8 mouse cellular contexts compared by ENCODE assay signal in the genomic region with DNA sequence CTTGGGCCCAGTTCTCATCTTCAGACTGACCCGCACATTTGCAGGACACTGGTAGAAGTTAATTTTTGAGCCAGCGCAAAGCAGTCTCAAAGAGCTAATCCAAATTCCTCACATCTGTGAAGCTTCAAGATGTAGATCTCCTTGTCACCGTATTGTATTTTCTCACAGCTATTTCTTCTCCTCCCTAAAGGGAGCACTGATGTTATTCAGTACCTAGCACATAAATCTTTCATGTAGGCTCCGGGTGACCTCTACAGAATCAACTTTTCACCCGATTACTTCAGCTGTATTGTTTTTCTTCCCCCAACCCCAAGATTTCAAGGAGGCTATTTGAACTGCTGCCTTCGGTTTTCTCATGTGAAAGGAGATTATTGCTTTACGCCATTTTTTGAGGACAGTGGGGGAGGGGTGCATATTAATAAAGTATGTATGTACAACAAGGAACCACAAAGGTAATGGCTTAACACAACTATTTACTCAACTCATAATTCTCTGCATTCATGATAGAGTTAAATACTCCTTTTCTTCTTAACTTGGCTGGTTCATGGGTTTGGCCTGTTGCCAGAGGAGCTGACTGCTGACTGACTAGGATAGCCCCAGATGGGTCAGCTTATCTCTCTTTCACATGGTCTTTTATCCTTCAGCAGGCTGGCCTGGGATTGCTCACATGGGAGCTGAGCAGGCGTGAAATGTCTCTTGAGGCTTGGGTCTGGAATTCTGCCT.
A peak's percentile ranks its signal among the peaks of the same experiment; 100 is the strongest.
DNase-seq lines count a peak whose midpoint lies in the region; ATAC-seq and TF ChIP-seq lines count a peak whose summit lies in the region.

No protein-coding gene starts in this region.

- ATAC-seq in neural tube, embryonic 13.5 days (ENCODE audit: low read depth) = peak; percentile 78

- H3K36me3 ChIP-seq in MEL (ENCODE audit: control insufficient read depth in 1 of 2, insufficient read depth in 2 of 2, low read length in 2 of 2) = no peaks in the 10 kb centered on the region
- no peaks in the 10 kb centered on the region for H3K36me3 ChIP-seq in neural tube, embryonic 13.5 days

- no peak for TF ChIP-seq POLR2A in MEL (IDR thresholded peaks at IDR 0.05; ENCODE audit: control insufficient read depth in 1 of 2, insufficient read depth in 1 of 2, low read depth in 1 of 2, low read length in 2 of 2, poor library complexity in 1 of 2)

- H3K4me1 ChIP-seq in MEL (ENCODE audit: control insufficient read depth in 1 of 2, insufficient read depth in 2 of 2, low read length in 2 of 2) = no peaks in the 10 kb centered on the region
- peaks cover 12% of the 10 kb centered on the region for H3K4me1 ChIP-seq in neural tube, embryonic 13.5 days (replicated peaks)

- no peak for TF ChIP-seq RAD21 in MEL (IDR thresholded peaks at IDR 0.05; ENCODE audit: low read depth, low read length)

- no peak for TF ChIP-seq EP300 in MEL (IDR thresholded peaks at IDR 0.05; ENCODE audit: low read depth in 1 of 2, low read length in 2 of 2)

- no peak overlapping the region for H3K4me3 ChIP-seq in MEL (ENCODE audit: control insufficient read depth in 1 of 2, insufficient read depth in 1 of 2, low read depth in 2 of 2, low read length in 2 of 2)
- H3K4me3 ChIP-seq in neural tube, embryonic 13.5 days = no peak overlapping the region

- H3K9ac ChIP-seq in MEL (ENCODE audit: control insufficient read depth, low read depth, low read length, poor library complexity, severe bottlenecking) = no peak overlapping the region
- H3K9ac ChIP-seq in neural tube, embryonic 13.5 days = no peak overlapping the region

- peak; percentile 12 for DNase-seq in cerebellum, adult 11-12 months
- no peak for DNase-seq in cerebellum, adult 8-10 months
- peak; percentile 11 for DNase-seq in MEL (ENCODE audit: low read depth, low spot score)
- DNase-seq in embryo, embryonic 10.5 days (ENCODE audit: low spot score) = peak; percentile 61
- peak; percentile 67 for DNase-seq in heart, postnatal 4 days
- DNase-seq in layer of hippocampus, adult 9-10 months (ENCODE audit: low spot score) = no peak
- no peak for DNase-seq in left cerebral cortex, postnatal 25 days (ENCODE audit: low spot score in 2 of 2)

- H3K79me2 ChIP-seq in MEL (ENCODE audit: control insufficient read depth, insufficient read depth, low read length, poor library complexity) = no peaks in the 10 kb centered on the region

- intact Hi-C loops in left cerebral cortex, postnatal 25 days (cut with DNase I) = no loop called here

- no peaks in the 10 kb centered on the region for H3K9me3 ChIP-seq in MEL (replicated peaks; ENCODE audit: insufficient read depth, low read length)
- H3K9me3 ChIP-seq in neural tube, embryonic 13.5 days = no peaks in the 10 kb centered on the region

- no peaks in the 10 kb centered on the region for H3K27me3 ChIP-seq in MEL (ENCODE audit: control insufficient read depth in 1 of 2, insufficient read depth in 2 of 2, low read length in 2 of 2)
- no peaks in the 10 kb centered on the region for H3K27me3 ChIP-seq in neural tube, embryonic 13.5 days

- no peak overlapping the region for H3K27ac ChIP-seq in MEL (ENCODE audit: control insufficient read depth, low read depth, low read length)
- no peak overlapping the region for H3K27ac ChIP-seq in neural tube, embryonic 13.5 days (replicated peaks)

- WGBS in neural tube, embryonic 13.5 days = 6% methylated on average over 8 of the region's 8 CpGs

- TF ChIP-seq CTCF in MEL (IDR thresholded peaks at IDR 0.05 in 2 of 3, conservative IDR thresholded peaks at IDR 0.05 in 1 of 3; ENCODE audit: control insufficient read depth in 1 of 3, insufficient read depth in 1 of 3, low read depth in 2 of 3, low read length in 3 of 3, poor library complexity in 1 of 3, severe bottlenecking in 1 of 3) = no peak

- no peak overlapping the region for H3K4me2 ChIP-seq in neural tube, embryonic 13.5 days

TF ChIP-seq in MEL, 35 proteins besides CTCF, POLR2A, EP300 and RAD21:
- no peak for TF ChIP-seq ELF1 (IDR thresholded peaks at IDR 0.05; ENCODE audit: low read depth, low read length)
- TF ChIP-seq MEF2A (IDR thresholded peaks at IDR 0.05; ENCODE audit: extremely low read depth, insufficient replicate concordance, low read depth, low read length, poor library complexity, severe bottlenecking) = no peak
- TF ChIP-seq CHD2 (IDR thresholded peaks at IDR 0.05; ENCODE audit: low read length) = no peak
- TF ChIP-seq NELFE (IDR thresholded peaks at IDR 0.05; ENCODE audit: low read depth, low read length) = no peak
- no peak for TF ChIP-seq SMC3 (IDR thresholded peaks at IDR 0.05; ENCODE audit: low read depth, low read length)
- TF ChIP-seq MYB (IDR thresholded peaks at IDR 0.05; ENCODE audit: low read depth, low read length) = no peak
- no peak for TF ChIP-seq MXI1 (IDR thresholded peaks at IDR 0.05; ENCODE audit: low read depth, low read length)
- no peak for TF ChIP-seq HCFC1 (IDR thresholded peaks at IDR 0.05; ENCODE audit: low read depth, low read length)
- TF ChIP-seq GABPA (IDR thresholded peaks at IDR 0.05; ENCODE audit: low read depth, low read length) = no peak
- TF ChIP-seq MYC (IDR thresholded peaks at IDR 0.05; ENCODE audit: low read depth, low read length) = no peak
- TF ChIP-seq SIN3A (IDR thresholded peaks at IDR 0.05; ENCODE audit: low read length) = no peak

Comparison
In these comparisons a context has a peak if more than half of its experiments do, and no peak if none do; other contexts are left out.
1. DNase-seq: peak in cerebellum, adult 11-12 months (single experiment), MEL (single experiment), embryo, embryonic 10.5 days (single experiment) and heart, postnatal 4 days (single experiment); none in cerebellum, adult 8-10 months (single experiment), layer of hippocampus, adult 9-10 months (single experiment) and left cerebral cortex, postnatal 25 days (0 of 2).